Mouse (Mus musculus) MEL (cell line): Measurements from ENCODE around the gene Vtn.

ENCODE experiments used
- CTCF ChIP-seq, 3 experiments: IDR thresholded peaks in 2 of 3; conservative IDR thresholded peaks in 1 of 3; 2 replicates each; pipeline ENCODE4 v1.5.1; 2011 to 2012; ENCODE audit warnings: low read length in 3 of 3, low read depth in 2 of 3, mild to moderate bottlenecking in 2 of 3, improper control_type of control experiment in 1 of 3, inconsistent platforms in 1 of 3, mixed read lengths in 1 of 3, moderate library complexity in 1 of 3; ENCODE audit not compliant: control insufficient read depth in 1 of 3, insufficient read depth in 1 of 3, poor library complexity in 1 of 3, severe bottlenecking in 1 of 3
- EP300 ChIP-seq, 2 experiments: IDR thresholded peaks; 2 replicates each; pipeline ENCODE4 v1.6.1; 2011; ENCODE audit warnings: improper control_type of control experiment in 2 of 2, low read length in 2 of 2, low read depth in 1 of 2, mild to moderate bottlenecking in 1 of 2
- ETS1 ChIP-seq: IDR thresholded peaks from 2 replicates; pipeline ENCODE4 v1.6.1; 2012; ENCODE audit warnings: low read depth, mild to moderate bottlenecking, inconsistent platforms, low read length, improper control_type of control experiment, moderate library complexity
- GATA1 ChIP-seq: IDR thresholded peaks from 2 replicates; pipeline ENCODE4 v1.6.1; 2011; ENCODE audit warnings: low read depth, low read length, improper control_type of control experiment
- HCFC1 ChIP-seq: IDR thresholded peaks from 2 replicates; pipeline ENCODE4 v1.6.1; 2012; ENCODE audit warnings: low read depth, mild to moderate bottlenecking, inconsistent platforms, low read length, improper control_type of control experiment, moderate library complexity
- MAFK ChIP-seq: IDR thresholded peaks from 2 replicates; pipeline ENCODE4 v1.6.1; 2011; ENCODE audit warnings: low read depth, mild to moderate bottlenecking, low read length, improper control_type of control experiment, borderline replicate concordance
- MAX ChIP-seq: IDR thresholded peaks from 2 replicates; pipeline ENCODE4 v1.6.1; 2011; ENCODE audit warnings: low read length, improper control_type of control experiment
- MXI1 ChIP-seq: IDR thresholded peaks from 2 replicates; pipeline ENCODE4 v1.6.1; 2011; ENCODE audit warnings: mild to moderate bottlenecking, low read depth, low read length, improper control_type of control experiment
- NRF1 ChIP-seq: IDR thresholded peaks from 2 replicates; pipeline ENCODE4 v1.6.1; 2014; ENCODE audit warnings: low read depth, mild to moderate bottlenecking, inconsistent platforms, low read length, improper control_type of control experiment, moderate library complexity; ENCODE audit not compliant: poor library complexity, insufficient read depth, severe bottlenecking
- POLR2A ChIP-seq, 2 experiments: IDR thresholded peaks; 2 replicates each; pipeline ENCODE4 v1.6.1; 2011 to 2012; ENCODE audit warnings: low read length in 2 of 2, mild to moderate bottlenecking in 2 of 2, control low read depth in 1 of 2, improper control_type of control experiment in 1 of 2, low read depth in 1 of 2, moderate library complexity in 1 of 2; ENCODE audit not compliant: control insufficient read depth in 1 of 2, insufficient read depth in 1 of 2, poor library complexity in 1 of 2
- RAD21 ChIP-seq: IDR thresholded peaks from 2 replicates; pipeline ENCODE4 v1.6.1; 2011; ENCODE audit warnings: mild to moderate bottlenecking, low read depth, low read length, improper control_type of control experiment
- SMC3 ChIP-seq: IDR thresholded peaks from 2 replicates; pipeline ENCODE4 v1.6.1; 2011; ENCODE audit warnings: low read depth, low read length, improper control_type of control experiment
- TCF12 ChIP-seq: IDR thresholded peaks from 2 replicates; pipeline ENCODE4 v1.6.1; 2014; ENCODE audit warnings: low read depth, mild to moderate bottlenecking, inconsistent platforms, low read length, improper control_type of control experiment, moderate library complexity

GRCm38 (mm10) chr11:78466242-78466912 lies 32.5 kb upstream of the Vtn start:
- TF ChIP-seq CTCF (IDR thresholded peaks at IDR 0.05 in 2 of 3, conservative IDR thresholded peaks at IDR 0.05 in 1 of 3; ENCODE audit: control insufficient read depth in 1 of 3, insufficient read depth in 1 of 3, low read depth in 2 of 3, low read length in 3 of 3, poor library complexity in 1 of 3, severe bottlenecking in 1 of 3) (no peak), POLR2A (IDR thresholded peaks at IDR 0.05; ENCODE audit: control insufficient read depth in 1 of 2, insufficient read depth in 1 of 2, low read depth in 1 of 2, low read length in 2 of 2, poor library complexity in 1 of 2) (no peak), HCFC1 (no peak), MAX (no peak), RAD21 (no peak), NRF1 (no peak), EP300 (IDR thresholded peaks at IDR 0.05; ENCODE audit: low read depth in 1 of 2, low read length in 2 of 2) (no peak), MXI1 (no peak), TCF12 (no peak), SMC3 (no peak), MAFK (no peak), ETS1 (no peak; the same call in 1 of the 2 replicates), GATA1 (no peak)
